Mouse (Mus musculus) neural tube, embryonic 13.5 days (tissue): ENCODE measurements around the gene Inpp1. TPM values are rescaled to one million over a fixed set of nuclear protein-coding genes. Genes with fewer than 3 reads are reported as not detected.
A peak's percentile ranks its signal among the peaks of the same experiment; 100 is the strongest.

ENCODE experiments used
- ATAC-seq: fragments of 200-750 bp; cut with Nextera tagmentation; 2 replicates; pipeline ENCODE4 v1.8.0; 2017; ENCODE audit warnings: low read depth, mild to moderate bottlenecking, moderate TSS enrichment, moderate library complexity
- H3K27ac ChIP-seq: fragments of 300-500 bp; sonication (generic); replicated peaks from 2 replicates; pipeline ENCODE4 v1.5.1; 2015; ENCODE audit warnings: moderate library complexity, mild to moderate bottlenecking, inconsistent platforms
- H3K27me3 ChIP-seq: fragments of 300-500 bp; sonication (generic); 2 replicates; pipeline ENCODE4 v1.6.1; 2015; ENCODE audit warnings: mild to moderate bottlenecking, inconsistent platforms
- H3K36me3 ChIP-seq: fragments of 300-500 bp; sonication (generic); 2 replicates; pipeline ENCODE4 v1.6.1; 2015; ENCODE audit warnings: mild to moderate bottlenecking, inconsistent platforms
- H3K4me1 ChIP-seq: fragments of 300-500 bp; sonication (generic); replicated peaks from 2 replicates; pipeline ENCODE4 v1.6.1; 2015; ENCODE audit warnings: inconsistent platforms
- H3K4me2 ChIP-seq: fragments of 300-500 bp; sonication (generic); 2 replicates; pipeline ENCODE4 v1.6.1; 2015; ENCODE audit warnings: inconsistent platforms, mild to moderate bottlenecking, moderate library complexity
- H3K4me3 ChIP-seq: fragments of 300-500 bp; sonication (generic); 2 replicates; pipeline ENCODE4 v1.5.1; 2015; ENCODE audit warnings: mild to moderate bottlenecking, inconsistent platforms
- H3K9ac ChIP-seq: fragments of 300-500 bp; sonication (generic); 2 replicates; pipeline ENCODE4 v1.6.1; 2015; ENCODE audit warnings: moderate library complexity, mild to moderate bottlenecking, inconsistent platforms
- H3K9me3 ChIP-seq: fragments of 300-500 bp; sonication (generic); 2 replicates; pipeline ENCODE4 v1.6.1; 2016; ENCODE audit warnings: inconsistent platforms
- WGBS: fragments of 180-500 bp; shearing (Covaris S2); methylation state at CpG from one replicate; pipeline ENCODE4 v1.1.7; 2015; 5-methylcytosine and 5-hydroxymethylcytosine counted together
- polyA plus RNA-seq: library from polyadenylated mRNA; unstranded; fragments of >200 nt; fragmentation: Nextera tagmentation; extraction: Ambion mirVana; gene quantifications from 2 replicates; pipeline ENCODE4 v1.2.1, GENCODE M21; 2015

Gene Inpp1
- polyA plus RNA-seq, 1 experiment from 2014 or later, result 28.6 TPM

DNA sequence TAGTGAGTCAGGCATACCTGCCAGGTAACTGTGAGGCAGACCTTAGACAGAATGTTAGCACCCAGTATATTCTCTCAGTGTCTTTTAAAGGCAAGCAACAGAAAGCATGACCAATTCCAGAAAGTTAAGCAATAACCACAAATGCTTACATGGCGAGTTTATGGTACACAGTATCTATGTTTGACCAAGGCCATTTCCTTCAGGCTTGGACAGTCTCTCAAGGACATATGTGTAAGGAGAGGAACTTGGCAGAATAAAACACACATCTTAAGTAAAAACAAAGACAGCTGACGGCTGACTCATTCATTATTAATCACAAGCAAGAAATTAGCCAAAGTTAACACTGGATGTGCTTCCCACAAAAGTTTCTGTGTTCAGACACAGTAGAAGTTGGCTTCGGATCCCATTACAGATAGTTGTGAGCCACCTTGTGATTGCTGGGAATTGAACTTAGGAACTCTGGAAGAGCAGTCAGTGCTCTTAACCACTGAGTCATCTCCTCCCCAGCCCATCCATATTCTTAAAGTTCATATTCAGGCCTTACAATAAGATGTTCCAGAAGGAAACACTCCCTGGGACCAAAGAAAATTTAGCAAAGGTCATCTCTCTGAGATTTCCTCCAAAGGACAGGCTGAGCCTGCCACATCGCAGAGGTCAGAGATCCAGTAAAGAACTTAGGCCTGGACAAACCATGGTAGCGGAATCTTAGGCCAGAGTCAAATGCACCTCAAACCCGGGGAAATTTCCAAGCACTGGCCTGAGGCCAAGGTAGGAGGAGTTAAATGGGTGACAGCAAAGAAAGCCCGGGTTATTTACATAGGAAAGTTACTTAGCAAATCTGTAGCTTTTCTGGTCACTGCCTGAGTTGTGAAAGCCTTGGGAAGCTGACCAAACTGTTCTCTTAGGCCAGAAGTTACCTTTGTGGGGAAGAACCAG is 52.0 kb downstream of the Inpp1 start:
- no peak overlapping the region for H3K4me2 ChIP-seq
- 79% methylated on average over 7 of the region's 7 CpGs for WGBS
- H3K36me3 ChIP-seq, result no peaks in the 10 kb centered on the region
- H3K4me1 ChIP-seq, result no peaks in the 10 kb centered on the region
- no peak overlapping the region for H3K4me3 ChIP-seq
- H3K27me3 ChIP-seq, result no peaks in the 10 kb centered on the region
- no peak for ATAC-seq
- H3K9ac ChIP-seq, result no peak overlapping the region
- no peak overlapping the region for H3K27ac ChIP-seq
- H3K9me3 ChIP-seq, result no peaks in the 10 kb centered on the region

DNA sequence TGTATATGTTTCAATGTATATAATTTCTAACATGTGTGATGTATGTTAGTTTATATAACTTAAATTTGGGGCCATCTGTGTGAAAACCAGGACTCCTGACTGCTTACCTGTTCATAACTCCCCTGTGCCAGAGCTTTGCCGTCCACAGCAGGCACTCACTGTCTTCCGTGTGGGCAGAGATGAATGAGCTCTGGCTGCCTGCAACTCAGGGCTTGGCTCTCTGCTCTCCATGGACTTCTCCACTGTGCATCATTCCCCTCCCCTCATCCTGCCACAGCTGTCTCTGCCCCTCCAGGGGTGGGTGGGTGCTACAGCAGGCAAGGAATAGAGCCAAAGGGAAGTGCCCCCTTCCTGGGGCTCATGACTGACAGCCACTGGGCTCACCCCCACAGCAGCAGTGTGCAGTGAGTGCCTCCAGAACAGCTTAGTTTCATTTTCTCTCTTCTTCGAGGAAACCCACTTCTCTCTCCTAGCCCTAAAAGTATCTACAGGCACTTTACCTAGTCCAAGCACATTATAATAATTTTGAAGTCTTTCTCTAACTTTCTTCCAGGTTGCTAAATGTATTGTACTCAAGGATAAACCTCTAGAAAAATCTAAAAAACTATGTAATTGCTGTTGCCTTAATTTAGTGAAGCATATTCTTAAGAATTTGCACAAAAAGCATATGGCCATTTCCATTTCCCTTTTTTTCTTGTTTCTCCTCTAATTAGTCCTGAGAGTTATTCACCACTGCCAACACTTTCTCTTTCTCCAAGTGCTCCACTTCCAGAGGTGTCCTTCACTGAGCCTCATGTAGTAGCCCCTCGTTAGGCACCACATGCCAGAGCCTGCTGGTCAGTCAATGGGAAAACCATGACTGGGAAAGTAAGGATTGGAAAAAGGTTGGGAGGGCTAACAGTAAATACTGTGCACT is 53.3 kb downstream of the Inpp1 start:
- Histone ChIP-seq H3K27ac (no peak overlapping the region), H3K27me3 (no peaks in the 10 kb centered on the region), H3K36me3 (no peaks in the 10 kb centered on the region), H3K9me3 (no peaks in the 10 kb centered on the region), H3K4me2 (no peak overlapping the region), H3K9ac (no peak overlapping the region), H3K4me3 (no peak overlapping the region), H3K4me1 (no peaks in the 10 kb centered on the region)
- no peak for ATAC-seq
- 71% methylated on average over 4 of the region's 4 CpGs for WGBS

DNA sequence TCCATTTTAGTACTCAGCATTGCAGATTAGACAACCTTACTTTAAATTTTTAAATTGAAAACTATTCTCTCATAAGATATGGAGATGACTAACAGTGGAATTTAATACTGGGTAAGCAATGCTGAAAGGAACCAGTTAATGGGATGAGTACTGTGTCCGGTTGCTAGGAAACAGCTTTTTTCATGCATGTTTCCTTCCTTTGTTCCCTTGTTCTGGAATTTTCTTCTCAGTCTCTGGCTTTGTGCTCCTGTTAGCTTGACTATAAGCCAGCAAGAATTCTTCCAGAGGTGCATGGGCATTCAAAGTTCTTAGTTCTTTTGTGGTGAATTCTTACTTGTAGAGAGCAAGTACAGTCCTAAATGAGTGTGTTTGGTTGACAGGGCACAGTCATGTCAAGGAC is 59.3 kb downstream of the Inpp1 start:
- H3K9ac ChIP-seq, result no peak overlapping the region
- no peak for ATAC-seq
- no peak overlapping the region for H3K4me2 ChIP-seq
- H3K36me3 ChIP-seq, result no peaks in the 10 kb centered on the region
- H3K4me3 ChIP-seq, result no peak overlapping the region
- no peak overlapping the region for H3K27ac ChIP-seq
- no peaks in the 10 kb centered on the region for H3K9me3 ChIP-seq
- no peaks in the 10 kb centered on the region for H3K4me1 ChIP-seq
- no peaks in the 10 kb centered on the region for H3K27me3 ChIP-seq
- 72% methylated on average over 1 of the region's 1 CpGs for WGBS

DNA sequence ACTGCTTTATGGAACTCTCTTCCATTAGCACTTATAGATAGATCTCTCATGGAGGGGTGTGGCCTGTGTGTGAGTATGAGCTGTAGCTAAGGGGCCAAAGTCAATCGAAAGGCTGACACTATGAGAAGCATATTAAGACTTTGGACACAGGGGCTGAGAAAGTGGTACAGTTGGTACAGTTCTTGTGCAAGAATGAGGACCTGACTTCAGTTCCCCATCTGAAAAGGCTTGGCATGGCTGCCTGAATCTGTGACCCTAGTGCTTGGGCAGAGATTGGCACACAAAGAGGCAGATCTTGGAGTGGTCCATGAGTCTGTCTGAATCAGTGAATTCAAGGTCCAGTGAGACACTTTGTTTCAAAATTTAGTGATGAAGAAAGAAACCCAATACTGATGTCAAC is 63.2 kb downstream of the Inpp1 start:
- H3K36me3 ChIP-seq, result no peaks in the 10 kb centered on the region
- WGBS, result 94% methylated on average over 1 of the region's 1 CpGs
- no peaks in the 10 kb centered on the region for H3K27me3 ChIP-seq
- no peak overlapping the region for H3K4me2 ChIP-seq
- H3K9ac ChIP-seq, result no peak overlapping the region
- no peaks in the 10 kb centered on the region for H3K4me1 ChIP-seq
- no peak overlapping the region for H3K27ac ChIP-seq
- H3K4me3 ChIP-seq, result no peak overlapping the region
- no peak for ATAC-seq
- H3K9me3 ChIP-seq, result no peaks in the 10 kb centered on the region

DNA sequence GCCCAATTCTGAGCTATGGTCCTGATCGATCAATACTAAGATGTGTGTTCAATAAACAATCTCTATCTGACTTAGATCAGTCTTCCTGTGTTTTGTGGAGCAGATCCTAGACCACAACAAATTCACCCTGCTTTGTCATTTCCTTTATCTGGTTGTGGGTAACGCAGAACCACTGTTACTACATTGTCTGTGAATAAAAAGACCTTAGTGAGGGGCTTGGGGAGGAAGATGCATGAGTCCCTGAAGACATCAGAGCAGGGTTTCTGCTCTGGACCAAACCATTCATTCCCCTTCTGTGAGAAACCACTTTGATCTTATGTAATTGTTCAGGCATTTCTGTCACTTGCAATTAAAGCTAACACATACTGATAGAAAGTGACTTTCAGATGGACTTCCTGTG is 63.7 kb downstream of the Inpp1 start:
- 88% methylated on average over 2 of the region's 2 CpGs for WGBS

DNA sequence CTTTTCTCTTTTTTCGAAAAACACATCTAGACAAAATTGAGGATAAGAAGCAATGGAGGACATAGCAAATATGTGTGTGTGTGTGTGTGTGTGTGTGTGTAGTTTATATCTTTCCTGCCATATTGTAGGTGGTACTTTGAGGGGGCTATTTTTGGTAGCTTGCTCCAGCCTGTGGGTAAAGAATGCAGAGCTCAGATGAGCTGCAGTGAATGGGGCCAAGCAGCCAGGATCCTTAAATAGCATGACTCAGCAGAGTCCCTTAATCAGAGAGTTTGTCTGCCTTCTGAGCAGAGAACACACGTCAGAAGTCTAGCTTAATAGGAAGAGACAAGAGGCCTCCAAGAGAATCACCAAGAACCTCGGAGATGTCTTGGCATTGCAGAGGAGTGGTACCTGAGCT is 64.8 kb downstream of the Inpp1 start:
- no peak overlapping the region for H3K27ac ChIP-seq
- H3K9me3 ChIP-seq, result no peaks in the 10 kb centered on the region
- 75% methylated on average over 3 of the region's 3 CpGs for WGBS
- H3K27me3 ChIP-seq, result no peaks in the 10 kb centered on the region
- no peak for ATAC-seq
- H3K9ac ChIP-seq, result no peak overlapping the region
- H3K4me1 ChIP-seq, result no peaks in the 10 kb centered on the region
- no peaks in the 10 kb centered on the region for H3K36me3 ChIP-seq
- H3K4me3 ChIP-seq, result no peak overlapping the region
- no peak overlapping the region for H3K4me2 ChIP-seq

More for the DNA sequence above, 63.7 kb downstream of the Inpp1 start:
- H3K36me3 ChIP-seq, result no peaks in the 10 kb centered on the region
- H3K27me3 ChIP-seq, result no peaks in the 10 kb centered on the region
- no peak for ATAC-seq
- H3K4me1 ChIP-seq, result no peaks in the 10 kb centered on the region
- H3K4me2 ChIP-seq, result no peak overlapping the region
- no peak overlapping the region for H3K27ac ChIP-seq
- no peaks in the 10 kb centered on the region for H3K9me3 ChIP-seq
- H3K4me3 ChIP-seq, result no peak overlapping the region
- no peak overlapping the region for H3K9ac ChIP-seq

DNA sequence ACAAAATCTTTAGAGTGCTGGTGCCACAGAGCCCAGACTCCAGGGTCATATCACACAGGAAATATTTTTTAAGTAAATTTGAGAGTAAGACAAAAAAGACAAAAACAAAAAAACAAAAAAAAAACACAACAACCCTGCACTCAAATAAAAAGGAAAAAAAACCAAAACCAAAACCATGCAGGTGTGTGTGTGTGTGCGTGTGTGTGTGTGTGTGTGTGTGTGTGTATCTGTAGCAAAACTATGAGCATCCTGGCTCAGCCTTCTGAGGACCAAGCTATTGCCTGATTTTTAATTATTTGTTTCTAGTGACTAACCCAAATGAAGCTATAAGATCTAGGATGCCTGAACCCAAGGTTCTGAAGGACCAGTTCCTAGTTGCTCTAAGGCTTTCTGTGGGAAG is 65.9 kb downstream of the Inpp1 start:
- Histone ChIP-seq H3K27me3 (no peaks in the 10 kb centered on the region), H3K4me2 (no peak overlapping the region), H3K36me3 (no peaks in the 10 kb centered on the region), H3K9me3 (no peaks in the 10 kb centered on the region), H3K4me1 (no peaks in the 10 kb centered on the region), H3K27ac (no peak overlapping the region), H3K9ac (no peak overlapping the region), H3K4me3 (no peak overlapping the region)
- ATAC-seq, result no peak
- 86% methylated on average over 1 of the region's 1 CpGs for WGBS

DNA sequence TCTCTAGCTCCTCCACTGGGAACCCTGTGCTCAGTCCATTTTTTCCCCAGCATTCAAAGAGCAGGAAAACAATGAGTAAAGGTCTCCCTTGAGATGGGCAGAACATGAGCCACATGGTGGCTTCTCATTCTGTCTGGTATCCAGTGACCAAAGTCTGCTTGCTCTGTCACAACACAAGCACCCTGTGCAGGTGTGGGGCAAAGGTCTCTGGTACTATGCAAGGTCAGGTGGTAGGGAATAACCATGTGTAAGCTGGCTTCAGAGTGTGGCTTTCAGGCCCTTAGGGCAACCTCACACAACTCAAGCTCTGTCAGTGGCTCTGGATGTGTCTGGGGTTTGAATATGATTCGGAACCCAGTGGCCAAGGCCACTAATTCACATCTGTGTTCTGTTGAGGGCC is 67.5 kb downstream of the Inpp1 start:
- H3K4me1 ChIP-seq, result no peaks in the 10 kb centered on the region
- no peak for ATAC-seq
- no peak overlapping the region for H3K4me2 ChIP-seq
- H3K36me3 ChIP-seq, result no peaks in the 10 kb centered on the region
- no peaks in the 10 kb centered on the region for H3K27me3 ChIP-seq
- H3K27ac ChIP-seq, result no peak overlapping the region
- H3K4me3 ChIP-seq, result no peak overlapping the region
- no peaks in the 10 kb centered on the region for H3K9me3 ChIP-seq
- 88% methylated on average over 1 of the region's 1 CpGs for WGBS
- H3K9ac ChIP-seq, result no peak overlapping the region

DNA sequence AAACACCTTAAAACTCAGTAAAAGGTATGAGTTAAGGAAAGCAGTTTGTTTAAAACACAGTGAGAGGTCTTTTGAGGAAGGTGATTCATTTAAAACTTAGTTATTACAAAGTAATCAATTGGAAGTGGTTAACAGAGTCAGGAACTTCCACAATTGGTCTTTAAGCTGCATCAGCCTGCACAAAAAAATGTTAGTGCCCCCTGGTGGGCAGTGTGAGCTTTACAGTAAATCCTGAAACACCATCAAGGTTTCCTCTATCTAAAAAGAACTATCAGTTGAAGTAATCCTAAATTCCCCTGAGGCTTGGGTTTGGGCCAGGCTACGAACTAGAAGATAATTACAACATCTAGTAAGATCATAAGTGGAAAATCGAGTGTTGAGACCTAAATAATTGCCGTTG is 69.2 kb downstream of the Inpp1 start:
- H3K36me3 ChIP-seq, result no peaks in the 10 kb centered on the region
- H3K9me3 ChIP-seq, result no peaks in the 10 kb centered on the region
- peak; percentile 50; the same call in 1 of the 2 replicates for ATAC-seq
- no peaks in the 10 kb centered on the region for H3K27me3 ChIP-seq
- no peak overlapping the region for H3K4me2 ChIP-seq
- H3K27ac ChIP-seq, result no peak overlapping the region
- no peak overlapping the region for H3K9ac ChIP-seq
- H3K4me1 ChIP-seq, result no peaks in the 10 kb centered on the region
- 26% methylated on average over 3 of the region's 3 CpGs for WGBS
- no peak overlapping the region for H3K4me3 ChIP-seq

DNA sequence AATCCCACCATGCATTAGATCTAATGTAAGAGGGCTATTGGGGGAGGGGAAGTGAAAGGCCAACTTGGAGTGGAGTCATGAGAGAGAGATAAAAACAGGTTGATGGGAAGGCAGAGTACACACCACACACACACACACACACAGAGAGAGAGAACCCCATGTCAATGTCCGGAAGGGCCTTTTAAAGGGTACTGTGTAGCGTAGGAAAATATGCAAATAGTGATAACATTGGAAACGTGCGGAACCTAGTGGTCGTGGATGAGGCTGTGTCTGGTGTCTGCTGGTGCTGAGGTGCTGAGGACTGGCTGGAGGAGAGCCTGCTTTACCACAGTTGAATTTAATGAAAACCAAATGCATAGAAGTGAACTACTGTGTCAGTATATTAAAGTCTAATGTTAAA is 74.9 kb downstream of the Inpp1 start:
- WGBS, result 87% methylated on average over 5 of the region's 5 CpGs
- Histone ChIP-seq H3K4me1 (no peaks in the 10 kb centered on the region), H3K27me3 (no peaks in the 10 kb centered on the region), H3K9ac (no peak overlapping the region), H3K4me2 (no peak overlapping the region), H3K4me3 (no peak overlapping the region), H3K9me3 (no peaks in the 10 kb centered on the region), H3K36me3 (no peaks in the 10 kb centered on the region), H3K27ac (no peak overlapping the region)
- ATAC-seq, result no peak
